Mouse (Mus musculus): ENCODE results near the gene Spink2. TPM values are rescaled to one million over a fixed set of nuclear protein-coding genes. Genes with fewer than 3 reads are reported as not detected.
"Not testable (repeated sequence)": the region's sequence is repeated elsewhere in the genome, so short reads cannot be mapped to it uniquely, and the experiment has no call there.

Gene Spink2
- not detected for total RNA-seq (2022)

- DNase-seq (ENCODE audit: low spot score in 2 of 2): peak in 1 of 2 experiments; percentile 4
These were observed at the start of gene Spink2 for GRCm38 (mm10) chr5:77211236-77211635. Gene Spink2, minus strand, starts transcription at chr5:77211471.

GRCm38 (mm10) chr5:77260141-77260540, 48.9 kb upstream of the Spink2 start:
- DNase-seq (ENCODE audit: low spot score in 2 of 2): no peak

GRCm38 (mm10) chr5:77259315-77259714, 48.0 kb upstream of the Spink2 start:
- DNase-seq (ENCODE audit: low spot score in 2 of 2): no peak

GRCm38 (mm10) chr5:77257603-77258002, 46.3 kb upstream of the Spink2 start:
- no peak for DNase-seq (ENCODE audit: low spot score in 2 of 2)

GRCm38 (mm10) chr5:77254402-77254801, 43.1 kb upstream of the Spink2 start:
- DNase-seq (ENCODE audit: low spot score in 2 of 2): no peak

GRCm38 (mm10) chr5:77253154-77253553, 41.9 kb upstream of the Spink2 start:
- DNase-seq (ENCODE audit: low spot score in 2 of 2): no peak

- DNase-seq (ENCODE audit: low spot score in 2 of 2): no peak
These were observed 41.0 kb upstream of the Spink2 start for GRCm38 (mm10) chr5:77252115-77252827.

GRCm38 (mm10) chr5:77251656-77252055, 40.4 kb upstream of the Spink2 start:
- no peak for DNase-seq (ENCODE audit: low spot score in 2 of 2)

- DNase-seq (ENCODE audit: low spot score in 2 of 2): no peak
These were observed 38.8 kb upstream of the Spink2 start for GRCm38 (mm10) chr5:77250083-77250482.

- DNase-seq (ENCODE audit: low spot score in 2 of 2): no peak
These were observed 34.8 kb upstream of the Spink2 start for GRCm38 (mm10) chr5:77245787-77246671.

GRCm38 (mm10) chr5:77245463-77245786, 34.2 kb upstream of the Spink2 start:
- no peak for DNase-seq (ENCODE audit: low spot score in 2 of 2)

- DNase-seq (ENCODE audit: low spot score in 2 of 2): no peak
These were observed 33.2 kb upstream of the Spink2 start for GRCm38 (mm10) chr5:77244331-77244987.

GRCm38 (mm10) chr5:77237104-77237503, 25.8 kb upstream of the Spink2 start:
- DNase-seq (ENCODE audit: low spot score in 2 of 2): no peak

GRCm38 (mm10) chr5:77234921-77235320, 23.6 kb upstream of the Spink2 start:
- no peak for DNase-seq (ENCODE audit: low spot score in 2 of 2)

- DNase-seq (ENCODE audit: low spot score in 2 of 2): not testable (repeated sequence)
These were observed 20.6 kb upstream of the Spink2 start for GRCm38 (mm10) chr5:77231863-77232262.

- no peak for DNase-seq (ENCODE audit: low spot score in 2 of 2)
These were observed 17.7 kb upstream of the Spink2 start for GRCm38 (mm10) chr5:77228986-77229385.

GRCm38 (mm10) chr5:77223043-77223975, 12.0 kb upstream of the Spink2 start:
- DNase-seq (ENCODE audit: low spot score in 2 of 2): no peak

GRCm38 (mm10) chr5:77217724-77218123, 6.5 kb upstream of the Spink2 start:
- no peak for DNase-seq (ENCODE audit: low spot score in 2 of 2)

GRCm38 (mm10) chr5:77217211-77217610, 5.9 kb upstream of the Spink2 start:
- DNase-seq (ENCODE audit: low spot score in 2 of 2): peak; percentile 61 to 67

GRCm38 (mm10) chr5:77206134-77206533, 5.1 kb downstream of the Spink2 start:
- DNase-seq (ENCODE audit: low spot score in 2 of 2): no peak

- no peak for DNase-seq (ENCODE audit: low spot score in 2 of 2)
These were observed 9.0 kb downstream of the Spink2 start for GRCm38 (mm10) chr5:77202238-77202637.
